Mouse (Mus musculus): ENCODE results near the gene Suds3.

- no peak for TF ChIP-seq CTCF (IDR thresholded peaks at IDR 0.05; ENCODE audit: control insufficient read depth, insufficient read depth, insufficient replicate concordance, low read depth, low read length)
- no peak for TF ChIP-seq POLR2A (IDR thresholded peaks at IDR 0.05; ENCODE audit: control insufficient read depth, low read depth, low read length)
These were observed 1.8 kb upstream of the Suds3 start for GRCm38 (mm10) chr5:117117716-117118115.

Measured in testis, adult 2 months (tissue).